Mouse (Mus musculus): ENCODE results near the gene Ppy. TPM values are rescaled to one million over a fixed set of nuclear protein-coding genes. Genes with fewer than 3 reads are reported as not detected.
A peak's percentile ranks its signal among the peaks of the same experiment; 100 is the strongest.

Gene Ppy
- polyA plus RNA-seq, 1 experiment from 2014 or later: not detected

DNA sequence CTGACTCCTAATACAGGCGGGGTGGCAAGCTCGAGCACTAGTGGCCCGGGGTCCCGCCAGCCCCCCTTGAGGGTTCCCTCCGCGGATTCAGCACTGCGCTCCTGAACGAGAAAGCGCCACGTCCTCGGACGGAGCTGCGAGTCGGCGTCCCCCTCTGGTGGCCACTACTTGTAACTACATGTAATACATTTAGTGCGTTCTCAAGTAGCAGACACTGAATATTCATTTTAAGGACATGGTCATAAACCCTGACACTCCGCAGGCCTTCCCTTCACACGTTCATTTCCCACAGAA lies 37.3 kb upstream of the Ppy start:
- no peak overlapping the region for H3K27ac ChIP-seq (ENCODE audit: low read depth, low read length)
- no peak for ATAC-seq (replicated peaks; ENCODE audit: insufficient number of reproducible peaks, low FRiP score, low TSS enrichment)
- no peaks in the 10 kb centered on the region for H3K36me3 ChIP-seq (ENCODE audit: control insufficient read depth, insufficient read depth, low read length)
- peak overlapping the region; percentile 20 for H3K4me3 ChIP-seq (ENCODE audit: low read depth, low read length)
- no peaks in the 10 kb centered on the region for H3K4me1 ChIP-seq (ENCODE audit: control insufficient read depth, insufficient read depth, low read length)
- H3K9me3 ChIP-seq (replicated peaks; ENCODE audit: control insufficient read depth, low read length): no peaks in the 10 kb centered on the region
- peak overlapping the region; percentile 61 for H3K4me2 ChIP-seq
- H3K9ac ChIP-seq (ENCODE audit: low read depth, low read length): no peak overlapping the region
- H3K27me3 ChIP-seq (ENCODE audit: control insufficient read depth, insufficient read depth, low read length): peaks cover 19% of the 10 kb centered on the region
- whole genome bisulfite sequencing (ENCODE audit: insufficient replicate concordance): under 1% methylated on average over 18 of the region's 18 CpGs

DNA sequence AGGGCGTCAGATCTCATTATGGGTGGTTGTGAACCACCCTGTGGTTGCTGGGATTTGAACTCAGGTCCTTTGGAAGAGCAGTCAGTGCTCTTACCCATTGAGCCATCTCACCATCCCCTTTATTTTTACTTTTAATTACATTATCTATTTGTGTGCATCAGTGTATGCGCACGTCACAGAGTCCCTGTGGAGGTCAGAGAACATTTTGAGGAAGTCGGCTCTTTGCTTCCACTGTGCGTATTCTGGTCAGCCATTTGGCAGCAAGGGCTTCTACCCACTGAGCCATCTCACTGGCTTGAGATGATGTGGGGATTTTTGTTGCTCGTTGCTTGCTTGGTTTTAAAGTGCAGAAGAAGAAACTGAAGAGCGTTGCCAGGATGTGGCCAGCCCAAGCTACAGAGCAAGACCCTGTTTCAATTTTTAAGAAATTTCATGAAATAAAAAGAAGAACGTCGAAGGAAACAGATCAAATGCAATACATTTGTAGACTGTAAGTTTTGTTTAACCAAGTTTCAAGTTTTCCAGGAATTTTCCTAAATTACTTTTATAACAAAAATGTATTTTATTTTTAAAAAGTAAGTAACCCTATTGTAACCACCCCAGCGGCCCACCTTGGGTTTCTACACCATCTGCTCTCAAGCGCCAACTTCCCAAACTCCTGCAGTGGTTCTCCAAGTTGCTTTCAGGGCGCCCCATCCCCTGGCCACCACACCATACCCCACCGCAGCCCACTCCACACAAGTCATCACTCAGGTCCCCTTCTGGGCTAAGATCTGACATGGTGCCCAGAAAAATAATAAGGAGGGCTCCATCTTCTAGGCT lies 36.7 kb upstream of the Ppy start:
- ATAC-seq (replicated peaks; ENCODE audit: insufficient number of reproducible peaks, low FRiP score, low TSS enrichment): no peak
- Histone ChIP-seq H3K27me3 (ENCODE audit: control insufficient read depth, insufficient read depth, low read length) (peaks cover 14% of the 10 kb centered on the region), H3K36me3 (ENCODE audit: control insufficient read depth, insufficient read depth, low read length) (no peaks in the 10 kb centered on the region), H3K9ac (ENCODE audit: low read depth, low read length) (no peak overlapping the region), H3K27ac (ENCODE audit: low read depth, low read length) (no peak overlapping the region), H3K4me1 (ENCODE audit: control insufficient read depth, insufficient read depth, low read length) (no peaks in the 10 kb centered on the region), H3K4me3 (ENCODE audit: low read depth, low read length) (peak overlapping the region; percentile 20), H3K9me3 (replicated peaks; ENCODE audit: control insufficient read depth, low read length) (no peaks in the 10 kb centered on the region), H3K4me2 (peak overlapping the region; percentile 61)
- 44% methylated on average over 13 of the region's 13 CpGs for WGBS (ENCODE audit: insufficient replicate concordance)

DNA sequence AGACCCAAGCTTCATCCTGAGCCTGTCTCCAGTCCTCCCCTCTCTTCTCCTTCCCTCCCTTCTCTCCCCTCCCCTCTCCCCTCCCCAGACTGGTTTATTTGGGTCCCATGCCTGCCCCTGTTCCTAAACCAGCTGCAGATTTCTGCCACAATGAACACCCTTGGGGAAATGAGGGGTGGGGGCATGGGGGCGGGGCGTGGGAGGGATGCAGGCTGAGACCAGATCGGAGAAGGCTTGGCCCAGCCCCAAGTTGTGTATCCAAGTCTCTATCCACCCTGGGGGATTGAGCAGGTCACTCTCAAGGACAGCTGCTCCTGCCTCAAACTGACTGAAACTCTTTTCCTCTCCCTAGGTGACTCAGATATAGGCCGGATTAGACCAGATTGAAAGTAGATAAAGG lies 33.4 kb upstream of the Ppy start:
- no peak overlapping the region for H3K27ac ChIP-seq (ENCODE audit: low read depth, low read length)
- no peak overlapping the region for H3K4me3 ChIP-seq (ENCODE audit: low read depth, low read length)
- WGBS (ENCODE audit: insufficient replicate concordance): 34% methylated on average over 4 of the region's 4 CpGs
- H3K9me3 ChIP-seq (replicated peaks; ENCODE audit: control insufficient read depth, low read length): no peaks in the 10 kb centered on the region
- peaks cover 9% of the 10 kb centered on the region for H3K27me3 ChIP-seq (ENCODE audit: control insufficient read depth, insufficient read depth, low read length)
- H3K36me3 ChIP-seq (ENCODE audit: control insufficient read depth, insufficient read depth, low read length): no peaks in the 10 kb centered on the region
- H3K4me2 ChIP-seq: no peak overlapping the region
- ATAC-seq (replicated peaks; ENCODE audit: insufficient number of reproducible peaks, low FRiP score, low TSS enrichment): no peak
- H3K4me1 ChIP-seq (ENCODE audit: control insufficient read depth, insufficient read depth, low read length): peaks cover 3% of the 10 kb centered on the region; the same call in 1 of the 2 replicates
- H3K9ac ChIP-seq (ENCODE audit: low read depth, low read length): no peak overlapping the region

DNA sequence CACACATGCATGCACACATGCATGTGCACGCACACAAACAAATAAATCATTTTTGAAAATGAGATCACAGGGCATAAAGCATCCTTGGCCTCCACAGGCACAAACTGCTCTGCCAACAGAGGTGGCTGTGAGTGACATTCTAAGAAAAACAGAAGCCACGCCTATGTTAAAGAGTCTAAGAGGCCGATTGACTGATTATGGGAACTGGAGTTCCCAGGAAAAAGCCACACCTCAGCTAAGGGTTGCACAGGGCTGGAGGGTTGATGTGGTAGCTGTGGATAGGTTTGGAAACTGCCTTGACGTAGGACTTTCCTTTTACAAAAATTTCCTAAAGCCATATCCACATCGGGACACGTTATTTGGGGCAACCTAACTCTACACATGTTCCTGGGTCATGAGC lies 16.3 kb upstream of the Ppy start:
- H3K27ac ChIP-seq (ENCODE audit: low read depth, low read length): no peak overlapping the region
- no peak for ATAC-seq (replicated peaks; ENCODE audit: insufficient number of reproducible peaks, low FRiP score, low TSS enrichment)
- H3K36me3 ChIP-seq (ENCODE audit: control insufficient read depth, insufficient read depth, low read length): no peaks in the 10 kb centered on the region
- H3K4me3 ChIP-seq (ENCODE audit: low read depth, low read length): no peak overlapping the region
- H3K4me1 ChIP-seq (ENCODE audit: control insufficient read depth, insufficient read depth, low read length): no peaks in the 10 kb centered on the region
- H3K27me3 ChIP-seq (ENCODE audit: control insufficient read depth, insufficient read depth, low read length): no peaks in the 10 kb centered on the region
- no peak overlapping the region for H3K9ac ChIP-seq (ENCODE audit: low read depth, low read length)
- WGBS (ENCODE audit: insufficient replicate concordance): 69% methylated on average over 6 of the region's 6 CpGs
- H3K4me2 ChIP-seq: no peak overlapping the region
- no peaks in the 10 kb centered on the region for H3K9me3 ChIP-seq (replicated peaks; ENCODE audit: control insufficient read depth, low read length)

DNA sequence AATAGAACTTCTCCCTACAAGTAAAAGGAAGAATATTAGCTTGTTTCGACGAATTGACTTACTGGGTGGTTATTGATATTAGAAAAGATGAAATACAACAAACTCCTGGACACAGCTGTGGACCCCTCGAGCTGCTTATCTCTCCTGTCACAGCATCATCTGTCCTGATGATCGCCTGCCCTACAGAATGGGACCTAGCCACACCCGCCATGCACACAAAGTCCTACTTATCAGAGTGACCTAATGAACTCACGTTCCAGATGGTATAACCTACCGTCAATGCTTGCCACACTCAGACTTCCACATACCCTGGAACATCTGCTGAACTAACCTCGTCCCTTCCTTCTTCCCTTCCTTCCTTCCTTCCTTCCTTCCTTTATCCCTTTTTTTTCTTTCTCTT lies 15.1 kb upstream of the Ppy start:
- no peak overlapping the region for H3K4me2 ChIP-seq
- no peaks in the 10 kb centered on the region for H3K36me3 ChIP-seq (ENCODE audit: control insufficient read depth, insufficient read depth, low read length)
- H3K27me3 ChIP-seq (ENCODE audit: control insufficient read depth, insufficient read depth, low read length): no peaks in the 10 kb centered on the region
- no peaks in the 10 kb centered on the region for H3K9me3 ChIP-seq (replicated peaks; ENCODE audit: control insufficient read depth, low read length)
- no peaks in the 10 kb centered on the region for H3K4me1 ChIP-seq (ENCODE audit: control insufficient read depth, insufficient read depth, low read length)
- no peak overlapping the region for H3K9ac ChIP-seq (ENCODE audit: low read depth, low read length)
- H3K27ac ChIP-seq (ENCODE audit: low read depth, low read length): no peak overlapping the region
- no peak for ATAC-seq (replicated peaks; ENCODE audit: insufficient number of reproducible peaks, low FRiP score, low TSS enrichment)
- WGBS (ENCODE audit: insufficient replicate concordance): 47% methylated on average over 8 of the region's 8 CpGs
- H3K4me3 ChIP-seq (ENCODE audit: low read depth, low read length): no peak overlapping the region

DNA sequence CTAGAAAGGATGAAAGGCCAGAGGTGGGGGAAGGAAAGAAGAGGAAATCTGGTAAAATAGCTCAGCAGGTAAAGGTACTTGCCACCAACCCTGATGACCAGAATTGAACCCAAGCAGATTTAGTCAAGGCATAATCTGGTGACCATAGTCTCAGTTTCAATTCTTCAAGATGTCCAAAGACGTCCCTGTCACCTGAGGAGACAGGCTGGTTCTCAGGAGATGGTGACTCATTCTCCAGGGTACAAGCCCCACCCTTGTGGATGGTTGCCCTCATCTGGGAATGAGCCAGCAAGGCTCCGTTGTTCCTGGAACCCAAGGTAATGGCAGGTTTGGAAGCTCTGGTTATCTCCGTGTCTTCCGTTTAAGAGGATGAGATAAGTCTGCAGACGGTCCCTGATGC lies 10.5 kb upstream of the Ppy start:
- no peaks in the 10 kb centered on the region for H3K36me3 ChIP-seq (ENCODE audit: control insufficient read depth, insufficient read depth, low read length)
- 44% methylated on average over 5 of the region's 5 CpGs for WGBS (ENCODE audit: insufficient replicate concordance)
- no peak overlapping the region for H3K9ac ChIP-seq (ENCODE audit: low read depth, low read length)
- no peaks in the 10 kb centered on the region for H3K9me3 ChIP-seq (replicated peaks; ENCODE audit: control insufficient read depth, low read length)
- no peak for ATAC-seq (replicated peaks; ENCODE audit: insufficient number of reproducible peaks, low FRiP score, low TSS enrichment)
- peaks cover 30% of the 10 kb centered on the region for H3K27me3 ChIP-seq (ENCODE audit: control insufficient read depth, insufficient read depth, low read length)
- peaks cover 7% of the 10 kb centered on the region for H3K4me1 ChIP-seq (ENCODE audit: control insufficient read depth, insufficient read depth, low read length)
- no peak overlapping the region for H3K4me2 ChIP-seq
- H3K4me3 ChIP-seq (ENCODE audit: low read depth, low read length): no peak overlapping the region
- no peak overlapping the region for H3K27ac ChIP-seq (ENCODE audit: low read depth, low read length)

DNA sequence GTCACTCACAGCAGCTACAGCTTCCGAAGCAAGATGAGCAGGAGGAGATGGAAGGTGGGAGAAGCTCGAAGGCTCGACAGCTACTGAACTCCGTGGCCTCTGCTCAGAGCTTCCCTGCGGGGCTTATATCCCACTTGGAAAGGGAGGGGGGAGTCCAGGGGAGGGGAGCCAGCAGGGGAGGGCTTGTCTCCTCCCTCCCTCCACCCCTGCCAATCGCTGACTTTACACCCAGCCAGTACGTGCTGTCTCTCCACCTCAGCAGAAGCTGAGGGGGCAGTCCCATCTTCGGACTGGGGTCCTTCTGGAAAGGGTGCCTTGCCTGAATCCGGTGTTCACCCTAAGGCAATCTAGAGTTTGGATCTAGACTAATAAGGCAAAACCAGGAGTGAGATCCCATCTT lies 6.6 kb upstream of the Ppy start, which contains the start of gene Pyy:
Pyy (minus strand) TSS at position 101 of the 400 bp plus-strand sequence.
- H3K4me2 ChIP-seq: peak within 1 kb of the TSS; percentile 39
- ATAC-seq (replicated peaks; ENCODE audit: insufficient number of reproducible peaks, low FRiP score, low TSS enrichment): no peak
- 0 out of 2 replicates have a peak within 1 kb of the TSS, but pooled peaks have one; percentile 8 for H3K4me3 ChIP-seq (ENCODE audit: low read depth, low read length)
- H3K36me3 ChIP-seq (ENCODE audit: control insufficient read depth, insufficient read depth, low read length): no peaks in the 10 kb centered on the region
- 17% methylated on average over 9 of the region's 9 CpGs for WGBS (ENCODE audit: insufficient replicate concordance)
- H3K27me3 ChIP-seq (ENCODE audit: control insufficient read depth, insufficient read depth, low read length): peaks cover 59% of the 10 kb centered on the region
- no peak within 1 kb of the TSS for H3K9ac ChIP-seq (ENCODE audit: low read depth, low read length)
- no peak within 1 kb of the TSS for H3K27ac ChIP-seq (ENCODE audit: low read depth, low read length)
- peaks cover 7% of the 10 kb centered on the region for H3K4me1 ChIP-seq (ENCODE audit: control insufficient read depth, insufficient read depth, low read length)
- H3K9me3 ChIP-seq (replicated peaks; ENCODE audit: control insufficient read depth, low read length): no peaks in the 10 kb centered on the region

DNA sequence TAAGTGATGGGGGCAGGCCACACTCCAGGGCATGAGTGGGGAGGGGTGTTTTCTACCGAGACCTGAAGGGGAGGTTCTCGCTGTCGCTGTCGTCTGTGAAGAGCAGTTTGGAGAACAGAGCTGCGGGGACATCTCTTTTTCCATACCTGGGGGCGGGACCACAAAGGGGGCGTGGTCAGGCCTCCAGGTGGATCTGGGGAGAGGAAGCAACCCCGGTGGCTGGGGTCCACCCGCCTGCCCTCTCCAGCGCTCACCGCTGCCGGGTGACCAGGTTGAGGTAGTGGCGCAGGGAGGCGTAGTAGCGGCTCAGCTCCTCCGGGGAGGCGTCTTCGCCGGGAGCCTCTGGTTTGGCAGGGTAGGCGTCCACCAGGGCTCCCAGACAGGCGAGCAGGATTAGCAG lies 5.8 kb upstream of the Ppy start:
- Histone ChIP-seq H3K27me3 (ENCODE audit: control insufficient read depth, insufficient read depth, low read length) (peaks cover 59% of the 10 kb centered on the region), H3K27ac (ENCODE audit: low read depth, low read length) (no peak overlapping the region), H3K4me2 (peak overlapping the region; percentile 39), H3K9ac (ENCODE audit: low read depth, low read length) (no peak overlapping the region), H3K4me3 (ENCODE audit: low read depth, low read length) (0 out of 2 replicates have a peak overlapping the region, but pooled peaks have one; percentile 8), H3K36me3 (ENCODE audit: control insufficient read depth, insufficient read depth, low read length) (no peaks in the 10 kb centered on the region), H3K4me1 (ENCODE audit: control insufficient read depth, insufficient read depth, low read length) (peaks cover 7% of the 10 kb centered on the region), H3K9me3 (replicated peaks; ENCODE audit: control insufficient read depth, low read length) (no peaks in the 10 kb centered on the region)
- ATAC-seq (replicated peaks; ENCODE audit: insufficient number of reproducible peaks, low FRiP score, low TSS enrichment): no peak
- 1% methylated on average over 21 of the region's 21 CpGs for WGBS (ENCODE audit: insufficient replicate concordance)

All from heart, embryonic 11.5 days (tissue).